Mouse (Mus musculus): ENCODE results near the gene Hoxb9.

The Hoxb9 gene

DNA sequence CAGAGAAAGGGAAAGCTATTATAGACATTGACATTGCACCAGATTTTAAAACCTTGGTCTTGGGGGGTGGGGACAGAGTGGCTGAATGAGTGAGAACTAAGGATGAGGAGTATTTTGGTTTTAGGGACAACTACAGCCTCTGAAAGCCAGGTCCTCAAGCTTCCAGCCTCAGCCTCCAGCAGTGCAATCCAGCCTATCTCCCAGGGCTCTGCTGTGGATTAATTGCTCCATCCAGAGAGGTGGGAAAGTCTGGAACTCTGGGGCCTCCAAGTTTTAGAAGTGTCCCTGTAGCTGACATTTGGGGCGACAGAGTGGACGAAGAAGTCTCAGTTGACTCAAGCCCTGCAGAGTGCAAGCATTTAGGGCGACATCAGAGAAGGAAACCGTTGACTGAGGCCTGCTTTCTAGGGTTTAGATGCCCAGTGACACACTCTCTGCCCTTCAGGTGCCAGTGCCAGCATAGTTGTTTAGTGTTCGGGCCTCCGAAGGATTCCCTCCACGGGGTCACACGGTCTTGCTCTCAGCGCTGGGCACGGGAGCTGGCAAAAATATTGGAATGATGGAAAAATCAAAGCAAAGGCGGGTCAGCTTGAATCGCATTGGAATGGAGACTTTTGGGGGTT, 42.7 kb downstream of the Hoxb9 start:
- DNase-seq (ENCODE audit: low spot score): no peak

DNA sequence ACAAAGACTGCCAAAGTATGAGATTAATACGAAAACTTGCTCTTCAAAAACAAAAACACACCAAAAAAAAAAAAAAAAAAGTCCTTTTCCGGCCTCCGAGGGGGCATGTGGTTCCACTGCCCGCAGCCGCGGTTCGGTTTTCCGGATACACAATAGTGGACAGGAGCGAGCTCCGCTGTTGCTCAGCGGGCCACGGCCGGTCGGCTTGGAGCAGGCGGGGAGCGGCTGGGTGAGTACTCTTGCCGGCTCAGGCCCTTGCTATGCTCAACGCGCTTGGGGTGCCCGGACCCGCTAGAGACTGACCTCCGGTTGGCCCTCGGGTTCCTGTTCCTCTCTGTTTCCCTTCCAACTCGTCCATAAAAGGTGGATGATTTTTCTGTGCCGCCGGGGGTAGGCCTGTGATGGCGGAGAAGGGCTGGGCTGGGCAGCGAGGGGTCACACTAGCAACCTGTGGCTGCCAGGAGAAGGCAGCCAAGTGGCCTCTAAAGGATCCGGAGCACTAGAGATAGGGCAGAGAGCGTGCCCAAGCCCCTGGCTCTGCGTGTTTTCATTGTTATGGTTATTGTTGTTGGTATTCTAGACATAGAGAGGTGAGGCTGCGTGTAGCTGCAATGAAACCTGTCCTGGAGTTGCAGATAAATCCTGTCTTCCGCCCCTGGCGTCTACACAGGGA, 43.5 kb downstream of the Hoxb9 start:
- no peak for DNase-seq (ENCODE audit: low spot score)

DNA sequence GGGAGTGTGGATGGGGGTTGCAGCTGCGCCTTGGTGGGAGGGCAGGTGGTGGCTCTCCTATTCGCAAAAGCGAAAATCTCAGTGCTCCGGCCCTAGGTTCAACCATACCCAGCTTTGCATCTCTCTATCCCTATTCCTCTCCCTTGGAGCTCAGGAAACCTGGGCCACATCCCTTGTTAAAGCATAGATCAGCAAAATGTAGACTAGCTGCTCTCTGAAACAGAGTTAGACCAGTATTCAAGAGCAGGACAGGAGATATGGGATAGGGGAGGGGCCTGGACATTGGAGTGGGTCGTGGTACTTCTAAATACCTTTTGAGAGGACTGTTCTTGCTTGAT, 44.1 kb downstream of the Hoxb9 start:
- DNase-seq (ENCODE audit: low spot score): no peak

- no peak for DNase-seq (ENCODE audit: low spot score)
Observed at GRCm38 (mm10) chr11:96316696-96317607, 45.7 kb downstream of the Hoxb9 start.

DNA sequence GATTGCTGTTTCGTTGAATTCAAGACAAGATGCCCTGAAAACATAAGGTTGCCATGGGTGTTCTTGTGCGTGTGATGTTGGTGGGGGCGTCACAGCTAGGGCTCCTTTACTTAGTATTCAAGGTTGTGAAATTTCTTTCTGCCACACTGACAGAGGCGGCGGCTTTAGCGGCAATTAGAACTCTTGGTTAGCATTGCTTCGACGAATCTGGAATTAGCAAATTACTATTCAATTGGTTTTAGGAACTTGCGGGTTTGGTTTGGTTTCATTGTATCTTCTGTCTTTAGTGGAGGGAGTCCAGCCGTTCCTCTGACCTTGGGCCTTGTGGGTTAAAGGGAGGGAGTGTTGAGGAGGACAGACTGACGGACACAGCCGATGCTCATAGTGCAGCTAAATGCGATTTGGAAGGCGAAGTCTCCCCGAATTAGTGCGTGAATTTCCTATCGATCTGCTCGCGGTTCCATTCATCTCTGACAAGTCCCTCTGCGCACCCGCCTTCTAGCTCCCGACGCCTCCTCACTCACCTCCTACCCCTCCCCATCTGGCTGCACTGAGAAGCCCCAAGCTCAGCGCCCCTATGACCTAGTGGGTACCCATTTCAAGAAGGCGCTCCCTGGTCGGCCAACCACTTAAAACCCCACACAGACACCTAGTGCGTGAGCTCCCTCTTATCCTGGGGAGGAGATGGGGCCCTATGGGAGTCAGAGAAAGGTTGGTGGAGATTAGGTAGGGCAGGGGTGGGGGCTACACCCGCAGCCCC, 46.5 kb downstream of the Hoxb9 start, which contains the start of gene Hoxb4:
Hoxb4 (plus strand) TSS at position 660 of the 760 bp plus-strand sequence.
- DNase-seq (ENCODE audit: low spot score): no peak

GRCm38 (mm10) chr11:96318368-96319070, 47.3 kb downstream of the Hoxb9 start:
- DNase-seq (ENCODE audit: low spot score): peak; percentile 84

GRCm38 (mm10) chr11:96319071-96319902, 48.0 kb downstream of the Hoxb9 start:
- peak; percentile 74 for DNase-seq (ENCODE audit: low spot score)

DNA sequence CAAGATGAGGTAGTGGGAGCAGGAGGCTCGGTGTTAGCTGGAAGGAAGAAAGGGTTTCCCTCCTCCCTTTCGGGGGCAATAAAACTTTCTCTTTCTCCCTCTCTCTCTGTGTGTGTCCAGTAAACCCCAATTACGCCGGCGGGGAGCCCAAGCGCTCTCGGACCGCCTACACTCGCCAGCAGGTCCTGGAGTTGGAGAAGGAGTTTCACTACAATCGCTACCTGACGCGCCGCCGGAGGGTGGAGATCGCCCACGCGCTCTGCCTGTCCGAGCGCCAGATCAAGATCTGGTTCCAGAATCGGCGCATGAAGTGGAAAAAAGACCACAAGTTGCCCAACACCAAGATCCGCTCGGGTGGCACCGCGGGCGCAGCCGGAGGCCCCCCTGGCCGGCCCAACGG, 48.7 kb downstream of the Hoxb9 start:
- no peak for DNase-seq (ENCODE audit: low spot score)

- no peak for DNase-seq (ENCODE audit: low spot score)
Observed at GRCm38 (mm10) chr11:96320688-96321087, 49.4 kb downstream of the Hoxb9 start.

DNA sequence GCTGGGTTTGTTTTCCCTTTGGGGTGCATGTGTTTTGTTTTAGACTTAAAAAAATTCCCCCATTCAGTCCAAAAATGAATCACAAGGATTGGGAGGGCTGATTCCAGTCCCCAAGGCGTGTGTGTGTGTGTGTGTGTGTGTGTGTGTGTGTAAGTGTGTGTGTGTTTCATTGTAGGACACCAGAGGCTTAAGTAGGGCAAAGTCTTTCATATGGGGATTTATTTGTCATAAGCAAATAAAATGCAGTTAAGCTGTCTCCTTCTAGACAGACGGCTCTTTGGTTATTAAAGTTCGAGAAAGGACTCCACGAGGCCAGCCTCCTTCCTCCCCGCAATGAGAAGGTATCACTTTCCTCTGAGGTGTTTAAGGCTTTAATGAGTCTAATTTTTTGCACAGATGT, 50.6 kb downstream of the Hoxb9 start:
- no peak for DNase-seq (ENCODE audit: low spot score)

GRCm38 (mm10) chr11:96322738-96323137, 51.5 kb downstream of the Hoxb9 start:
- no peak for DNase-seq (ENCODE audit: low spot score)

GRCm38 (mm10) chr11:96323154-96323553, 51.9 kb downstream of the Hoxb9 start, which contains the start of gene Hoxb3:
Gene Hoxb3 (plus strand): TSS chr11:96323326.
- no peak for DNase-seq (ENCODE audit: low spot score)

- DNase-seq (ENCODE audit: low spot score): no peak
Observed at GRCm38 (mm10) chr11:96324125-96324524, 52.9 kb downstream of the Hoxb9 start.

DNA sequence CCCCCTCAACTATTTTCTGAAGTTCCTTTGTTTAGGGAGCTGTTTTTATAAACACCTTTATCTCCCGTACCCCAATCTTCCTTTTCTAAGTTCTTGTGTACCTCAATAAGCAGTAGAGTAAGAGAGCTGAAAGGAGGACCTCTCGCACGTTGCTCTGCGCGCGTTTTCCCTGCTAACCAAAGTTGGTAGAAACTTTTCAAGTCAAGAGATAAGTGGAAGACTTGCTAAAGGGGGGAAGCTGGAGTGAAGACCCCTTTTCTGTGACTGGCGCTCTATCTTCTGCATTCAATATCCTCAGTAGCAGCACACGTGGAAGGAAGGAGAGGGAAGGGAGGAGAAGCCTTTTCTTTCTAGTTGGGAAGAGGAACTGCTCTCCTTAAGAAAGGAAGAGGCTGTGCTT, 53.7 kb downstream of the Hoxb9 start:
- no peak for DNase-seq (ENCODE audit: low spot score)

GRCm38 (mm10) chr11:96325747-96326212, 54.5 kb downstream of the Hoxb9 start:
- DNase-seq (ENCODE audit: low spot score): no peak

Data from yolk sac, embryonic 10.5 days (tissue).